Mouse (Mus musculus): ENCODE results near the gene Slc46a1. TPM values are rescaled to one million over a fixed set of nuclear protein-coding genes. Genes with fewer than 3 reads are reported as not detected.

Gene Slc46a1
- polyA plus RNA-seq, 1 experiment: 11.2 TPM

GRCm38 (mm10) chr11:78475289-78475688 lies 9.8 kb downstream of the Slc46a1 start:
- H3K27me3 ChIP-seq (ENCODE audit: control insufficient read depth, insufficient read depth, low read length): no peaks in the 10 kb centered on the region

GRCm38 (mm10) chr11:78483639-78484038 lies 18.1 kb downstream of the Slc46a1 start:
- no peaks in the 10 kb centered on the region for H3K4me1 ChIP-seq (replicated peaks; ENCODE audit: control insufficient read depth, insufficient read depth, low read length)
- no peaks in the 10 kb centered on the region; the same call in 1 of the 2 replicates for H3K27me3 ChIP-seq (ENCODE audit: control insufficient read depth, insufficient read depth, low read length)
- no peak for TF ChIP-seq POLR2A (IDR thresholded peaks at IDR 0.05; ENCODE audit: control insufficient read depth, extremely low read depth, insufficient read depth, low read length, poor library complexity)
- no peak for TF ChIP-seq CTCF (IDR thresholded peaks at IDR 0.05; ENCODE audit: borderline replicate concordance, control insufficient read depth, extremely low read depth, insufficient read depth, low read length, poor library complexity)
- no peaks in the 10 kb centered on the region for H3K36me3 ChIP-seq (ENCODE audit: control insufficient read depth, insufficient read depth, low read length)
- WGBS: 46% methylated on average over 7 of the region's 7 CpGs
- no peak overlapping the region for H3K4me3 ChIP-seq (ENCODE audit: control insufficient read depth, insufficient read depth, low read length)
- DNase-seq: no peak
- H3K27ac ChIP-seq (ENCODE audit: control insufficient read depth, insufficient read depth, low read length): no peak overlapping the region

More at GRCm38 (mm10) chr11:78475289-78475688, 9.8 kb downstream of the Slc46a1 start:
- no peak overlapping the region for H3K27ac ChIP-seq (ENCODE audit: control insufficient read depth, insufficient read depth, low read length)
- H3K4me1 ChIP-seq (replicated peaks; ENCODE audit: control insufficient read depth, insufficient read depth, low read length): peaks cover 9% of the 10 kb centered on the region
- no peak for DNase-seq
- TF ChIP-seq POLR2A (IDR thresholded peaks at IDR 0.05; ENCODE audit: control insufficient read depth, extremely low read depth, insufficient read depth, low read length, poor library complexity) (no peak), CTCF (IDR thresholded peaks at IDR 0.05; ENCODE audit: borderline replicate concordance, control insufficient read depth, extremely low read depth, insufficient read depth, low read length, poor library complexity) (no peak)
- WGBS: 20% methylated on average over 3 of the region's 3 CpGs
- H3K4me3 ChIP-seq (ENCODE audit: control insufficient read depth, insufficient read depth, low read length): no peak overlapping the region
- H3K36me3 ChIP-seq (ENCODE audit: control insufficient read depth, insufficient read depth, low read length): no peaks in the 10 kb centered on the region

DNA sequence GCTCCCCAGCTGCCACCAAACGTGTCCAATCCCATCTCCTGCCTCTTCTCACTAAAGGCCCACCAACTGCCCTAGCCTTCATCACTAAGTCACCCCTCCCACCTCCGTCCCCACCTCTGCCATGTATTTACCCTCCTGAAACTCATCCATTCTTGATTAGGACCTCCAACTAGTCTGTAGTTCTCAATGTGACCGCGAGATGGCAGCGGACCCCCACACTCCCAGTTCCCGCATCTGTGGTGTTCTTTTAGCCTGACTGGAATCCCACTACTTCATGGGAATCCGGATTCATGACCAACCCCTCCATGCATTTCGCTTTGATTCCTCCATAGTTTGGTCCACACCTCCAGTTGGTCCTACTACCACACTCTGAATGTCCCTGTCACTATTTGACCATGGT lies 22.7 kb downstream of the Slc46a1 start:
- no peak overlapping the region for H3K4me3 ChIP-seq (ENCODE audit: control insufficient read depth, insufficient read depth, low read length)
- peak; percentile 64 for DNase-seq
- no peaks in the 10 kb centered on the region for H3K36me3 ChIP-seq (ENCODE audit: control insufficient read depth, insufficient read depth, low read length)
- H3K27ac ChIP-seq (ENCODE audit: control insufficient read depth, insufficient read depth, low read length): no peak overlapping the region
- 3% methylated on average over 8 of the region's 8 CpGs for WGBS
- H3K27me3 ChIP-seq (ENCODE audit: control insufficient read depth, insufficient read depth, low read length): peaks cover 2% of the 10 kb centered on the region; the same call in 1 of the 2 replicates
- TF ChIP-seq POLR2A (IDR thresholded peaks at IDR 0.05; ENCODE audit: control insufficient read depth, extremely low read depth, insufficient read depth, low read length, poor library complexity) (no peak), CTCF (IDR thresholded peaks at IDR 0.05; ENCODE audit: borderline replicate concordance, control insufficient read depth, extremely low read depth, insufficient read depth, low read length, poor library complexity) (peak; percentile 50; the same call in 1 of the 2 replicates)
- no peaks in the 10 kb centered on the region for H3K4me1 ChIP-seq (replicated peaks; ENCODE audit: control insufficient read depth, insufficient read depth, low read length)

GRCm38 (mm10) chr11:78490781-78491241 lies 25.3 kb downstream of the Slc46a1 start:
- peak; percentile 30 for DNase-seq
- Histone ChIP-seq H3K27me3 (ENCODE audit: control insufficient read depth, insufficient read depth, low read length) (peaks cover 2% of the 10 kb centered on the region; the same call in 1 of the 2 replicates), H3K4me3 (ENCODE audit: control insufficient read depth, insufficient read depth, low read length) (no peak overlapping the region), H3K27ac (ENCODE audit: control insufficient read depth, insufficient read depth, low read length) (no peak overlapping the region), H3K36me3 (ENCODE audit: control insufficient read depth, insufficient read depth, low read length) (no peaks in the 10 kb centered on the region), H3K4me1 (replicated peaks; ENCODE audit: control insufficient read depth, insufficient read depth, low read length) (no peaks in the 10 kb centered on the region)
- TF ChIP-seq CTCF (IDR thresholded peaks at IDR 0.05; ENCODE audit: borderline replicate concordance, control insufficient read depth, extremely low read depth, insufficient read depth, low read length, poor library complexity) (no peak), POLR2A (IDR thresholded peaks at IDR 0.05; ENCODE audit: control insufficient read depth, extremely low read depth, insufficient read depth, low read length, poor library complexity) (no peak)
- 9% methylated on average over 48 of the region's 48 CpGs for WGBS

DNA sequence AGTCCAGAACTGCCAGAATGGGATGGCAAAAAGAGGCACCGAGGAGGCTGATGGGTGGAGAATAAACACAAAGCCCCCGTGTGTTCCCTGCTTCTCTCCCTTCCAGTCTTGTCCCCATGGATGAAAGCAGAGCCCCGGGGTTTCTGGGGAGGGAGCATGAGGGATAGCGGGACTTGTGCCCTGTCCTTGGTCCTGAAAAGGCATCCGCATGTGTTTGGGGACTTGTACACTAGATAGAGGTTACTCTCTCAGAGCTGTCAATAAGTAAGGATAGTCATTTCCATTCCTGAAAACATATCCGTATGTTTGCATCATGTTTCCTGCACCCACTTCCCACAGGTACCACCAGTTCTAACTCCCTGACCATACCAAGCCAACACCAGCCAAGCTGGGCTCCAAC lies 30.4 kb downstream of the Slc46a1 start:
- WGBS: 17% methylated on average over 6 of the region's 6 CpGs
- no peak for TF ChIP-seq POLR2A (IDR thresholded peaks at IDR 0.05; ENCODE audit: control insufficient read depth, extremely low read depth, insufficient read depth, low read length, poor library complexity)
- TF ChIP-seq CTCF (IDR thresholded peaks at IDR 0.05; ENCODE audit: borderline replicate concordance, control insufficient read depth, extremely low read depth, insufficient read depth, low read length, poor library complexity): no peak
- DNase-seq: peak; percentile 15
- Histone ChIP-seq H3K27ac (ENCODE audit: control insufficient read depth, insufficient read depth, low read length) (no peak overlapping the region), H3K27me3 (ENCODE audit: control insufficient read depth, insufficient read depth, low read length) (peaks cover 6% of the 10 kb centered on the region), H3K36me3 (ENCODE audit: control insufficient read depth, insufficient read depth, low read length) (no peaks in the 10 kb centered on the region), H3K4me1 (replicated peaks; ENCODE audit: control insufficient read depth, insufficient read depth, low read length) (peaks cover 15% of the 10 kb centered on the region), H3K4me3 (ENCODE audit: control insufficient read depth, insufficient read depth, low read length) (no peak overlapping the region)

- Histone ChIP-seq H3K27me3 (ENCODE audit: control insufficient read depth, insufficient read depth, low read length) (peaks cover 6% of the 10 kb centered on the region), H3K4me3 (ENCODE audit: control insufficient read depth, insufficient read depth, low read length) (peak overlapping the region; percentile 43), H3K27ac (ENCODE audit: control insufficient read depth, insufficient read depth, low read length) (no peak overlapping the region), H3K36me3 (ENCODE audit: control insufficient read depth, insufficient read depth, low read length) (no peaks in the 10 kb centered on the region), H3K4me1 (replicated peaks; ENCODE audit: control insufficient read depth, insufficient read depth, low read length) (peaks cover 15% of the 10 kb centered on the region)
- 2% methylated on average over 44 of the region's 44 CpGs for WGBS
- 0 out of 2 replicates have a peak, but pooled peaks have one; percentile 13 for TF ChIP-seq CTCF (IDR thresholded peaks at IDR 0.05; ENCODE audit: borderline replicate concordance, control insufficient read depth, extremely low read depth, insufficient read depth, low read length, poor library complexity)
- TF ChIP-seq POLR2A (IDR thresholded peaks at IDR 0.05; ENCODE audit: control insufficient read depth, extremely low read depth, insufficient read depth, low read length, poor library complexity): no peak
- DNase-seq: peak; percentile 27
These were observed 31.6 kb downstream of the Slc46a1 start for GRCm38 (mm10) chr11:78497071-78497541.
